Mouse (Mus musculus): Measurements from ENCODE around the gene Unc5b. TPM values are rescaled to one million over a fixed set of nuclear protein-coding genes. Genes with fewer than 3 reads are reported as not detected.

Unc5b gene
- polyA plus RNA-seq, 1 experiment from 2014 or later: 2.4 TPM

- no peak for ATAC-seq (ENCODE audit: low FRiP score, low TSS enrichment)
- Histone ChIP-seq H3K36me3 (ENCODE audit: control insufficient read depth, insufficient read depth, low read length) (no peaks in the 10 kb centered on the region), H3K4me3 (replicated peaks; ENCODE audit: low read depth, low read length) (no peak overlapping the region), H3K27ac (replicated peaks; ENCODE audit: low read depth, low read length) (peak overlapping the region; percentile 3; the same call in 1 of the 2 replicates), H3K9ac (replicated peaks; ENCODE audit: low read length) (no peak overlapping the region), H3K4me2 (ENCODE audit: low read length) (no peak overlapping the region), H3K9me3 (ENCODE audit: control insufficient read depth, low read length) (no peaks in the 10 kb centered on the region), H3K4me1 (ENCODE audit: control insufficient read depth, insufficient read depth, low read length) (peaks cover 11% of the 10 kb centered on the region), H3K27me3 (ENCODE audit: control insufficient read depth, insufficient read depth, low read length) (no peaks in the 10 kb centered on the region)
- DNase-seq: peak; percentile 49
- 43% methylated on average over 22 of the region's 22 CpGs for WGBS
Measured at GRCm38 (mm10) chr10:60807531-60808185, 23.7 kb downstream of the Unc5b start.

- no peak overlapping the region for H3K27ac ChIP-seq (replicated peaks; ENCODE audit: low read depth, low read length)
- DNase-seq: no peak
- 79% methylated on average over 8 of the region's 8 CpGs for whole genome bisulfite sequencing
- no peak for ATAC-seq (ENCODE audit: low FRiP score, low TSS enrichment)
- H3K4me2 ChIP-seq (ENCODE audit: low read length): no peak overlapping the region
- no peaks in the 10 kb centered on the region for H3K9me3 ChIP-seq (ENCODE audit: control insufficient read depth, low read length)
- no peak overlapping the region for H3K9ac ChIP-seq (replicated peaks; ENCODE audit: low read length)
- H3K4me1 ChIP-seq (ENCODE audit: control insufficient read depth, insufficient read depth, low read length): peaks cover 15% of the 10 kb centered on the region
- H3K36me3 ChIP-seq (ENCODE audit: control insufficient read depth, insufficient read depth, low read length): no peaks in the 10 kb centered on the region
- H3K4me3 ChIP-seq (replicated peaks; ENCODE audit: low read depth, low read length): no peak overlapping the region
- no peaks in the 10 kb centered on the region for H3K27me3 ChIP-seq (ENCODE audit: control insufficient read depth, insufficient read depth, low read length)
Measured at GRCm38 (mm10) chr10:60806207-60806538, 25.2 kb downstream of the Unc5b start.

GRCm38 (mm10) chr10:60805436-60806206 lies 25.8 kb downstream of the Unc5b start:
- H3K4me2 ChIP-seq (ENCODE audit: low read length): no peak overlapping the region
- 85% methylated on average over 21 of the region's 21 CpGs for WGBS
- peaks cover 20% of the 10 kb centered on the region for H3K4me1 ChIP-seq (ENCODE audit: control insufficient read depth, insufficient read depth, low read length)
- H3K9ac ChIP-seq (replicated peaks; ENCODE audit: low read length): no peak overlapping the region
- H3K4me3 ChIP-seq (replicated peaks; ENCODE audit: low read depth, low read length): no peak overlapping the region
- no peak overlapping the region for H3K27ac ChIP-seq (replicated peaks; ENCODE audit: low read depth, low read length)
- DNase-seq (no peak), ATAC-seq (ENCODE audit: low FRiP score, low TSS enrichment) (no peak)
- H3K36me3 ChIP-seq (ENCODE audit: control insufficient read depth, insufficient read depth, low read length): no peaks in the 10 kb centered on the region
- H3K9me3 ChIP-seq (ENCODE audit: control insufficient read depth, low read length): no peaks in the 10 kb centered on the region
- no peaks in the 10 kb centered on the region for H3K27me3 ChIP-seq (ENCODE audit: control insufficient read depth, insufficient read depth, low read length)

GRCm38 (mm10) chr10:60804865-60805264 lies 26.5 kb downstream of the Unc5b start:
- Histone ChIP-seq H3K4me3 (replicated peaks; ENCODE audit: low read depth, low read length) (no peak overlapping the region), H3K27ac (replicated peaks; ENCODE audit: low read depth, low read length) (no peak overlapping the region), H3K27me3 (ENCODE audit: control insufficient read depth, insufficient read depth, low read length) (no peaks in the 10 kb centered on the region), H3K4me2 (ENCODE audit: low read length) (no peak overlapping the region), H3K9me3 (ENCODE audit: control insufficient read depth, low read length) (no peaks in the 10 kb centered on the region), H3K4me1 (ENCODE audit: control insufficient read depth, insufficient read depth, low read length) (peaks cover 26% of the 10 kb centered on the region), H3K9ac (replicated peaks; ENCODE audit: low read length) (no peak overlapping the region), H3K36me3 (ENCODE audit: control insufficient read depth, insufficient read depth, low read length) (no peaks in the 10 kb centered on the region)
- no peak for ATAC-seq (ENCODE audit: low FRiP score, low TSS enrichment)
- no peak for DNase-seq
- 18% methylated on average over 4 of the region's 4 CpGs for WGBS

- no peak overlapping the region for H3K4me2 ChIP-seq (ENCODE audit: low read length)
- H3K4me3 ChIP-seq (replicated peaks; ENCODE audit: low read depth, low read length): no peak overlapping the region
- DNase-seq (no peak), ATAC-seq (ENCODE audit: low FRiP score, low TSS enrichment) (no peak)
- no peak overlapping the region for H3K9ac ChIP-seq (replicated peaks; ENCODE audit: low read length)
- H3K9me3 ChIP-seq (ENCODE audit: control insufficient read depth, low read length): no peaks in the 10 kb centered on the region
- peaks cover 26% of the 10 kb centered on the region for H3K4me1 ChIP-seq (ENCODE audit: control insufficient read depth, insufficient read depth, low read length)
- no peaks in the 10 kb centered on the region for H3K27me3 ChIP-seq (ENCODE audit: control insufficient read depth, insufficient read depth, low read length)
- no peaks in the 10 kb centered on the region for H3K36me3 ChIP-seq (ENCODE audit: control insufficient read depth, insufficient read depth, low read length)
- 88% methylated on average over 10 of the region's 10 CpGs for WGBS
- no peak overlapping the region for H3K27ac ChIP-seq (replicated peaks; ENCODE audit: low read depth, low read length)
Measured at GRCm38 (mm10) chr10:60803971-60804370, 27.4 kb downstream of the Unc5b start.

GRCm38 (mm10) chr10:60801898-60802412 lies 29.4 kb downstream of the Unc5b start:
- Histone ChIP-seq H3K27me3 (ENCODE audit: control insufficient read depth, insufficient read depth, low read length) (no peaks in the 10 kb centered on the region), H3K9me3 (ENCODE audit: control insufficient read depth, low read length) (no peaks in the 10 kb centered on the region), H3K36me3 (ENCODE audit: control insufficient read depth, insufficient read depth, low read length) (no peaks in the 10 kb centered on the region), H3K27ac (replicated peaks; ENCODE audit: low read depth, low read length) (no peak overlapping the region), H3K4me3 (replicated peaks; ENCODE audit: low read depth, low read length) (no peak overlapping the region), H3K9ac (replicated peaks; ENCODE audit: low read length) (no peak overlapping the region), H3K4me1 (ENCODE audit: control insufficient read depth, insufficient read depth, low read length) (peaks cover 15% of the 10 kb centered on the region; the same call in 1 of the 2 replicates), H3K4me2 (ENCODE audit: low read length) (no peak overlapping the region)
- DNase-seq (no peak), ATAC-seq (ENCODE audit: low FRiP score, low TSS enrichment) (no peak)
- WGBS: 71% methylated on average over 12 of the region's 12 CpGs

- Histone ChIP-seq H3K36me3 (ENCODE audit: control insufficient read depth, insufficient read depth, low read length) (no peaks in the 10 kb centered on the region), H3K9ac (replicated peaks; ENCODE audit: low read length) (no peak overlapping the region), H3K4me3 (replicated peaks; ENCODE audit: low read depth, low read length) (no peak overlapping the region), H3K9me3 (ENCODE audit: control insufficient read depth, low read length) (no peaks in the 10 kb centered on the region), H3K27ac (replicated peaks; ENCODE audit: low read depth, low read length) (no peak overlapping the region), H3K4me1 (ENCODE audit: control insufficient read depth, insufficient read depth, low read length) (peaks cover 15% of the 10 kb centered on the region; the same call in 1 of the 2 replicates), H3K4me2 (ENCODE audit: low read length) (no peak overlapping the region), H3K27me3 (ENCODE audit: control insufficient read depth, insufficient read depth, low read length) (no peaks in the 10 kb centered on the region)
- WGBS: 37% methylated on average over 11 of the region's 11 CpGs
- DNase-seq: no peak
- no peak for ATAC-seq (ENCODE audit: low FRiP score, low TSS enrichment)
Measured at GRCm38 (mm10) chr10:60801168-60801897, 30.0 kb downstream of the Unc5b start.

GRCm38 (mm10) chr10:60800295-60801167 lies 30.9 kb downstream of the Unc5b start:
- Histone ChIP-seq H3K27me3 (ENCODE audit: control insufficient read depth, insufficient read depth, low read length) (no peaks in the 10 kb centered on the region), H3K4me2 (ENCODE audit: low read length) (no peak overlapping the region), H3K4me3 (replicated peaks; ENCODE audit: low read depth, low read length) (no peak overlapping the region), H3K36me3 (ENCODE audit: control insufficient read depth, insufficient read depth, low read length) (no peaks in the 10 kb centered on the region), H3K9me3 (ENCODE audit: control insufficient read depth, low read length) (no peaks in the 10 kb centered on the region), H3K4me1 (ENCODE audit: control insufficient read depth, insufficient read depth, low read length) (peaks cover 15% of the 10 kb centered on the region; the same call in 1 of the 2 replicates), H3K9ac (replicated peaks; ENCODE audit: low read length) (no peak overlapping the region), H3K27ac (replicated peaks; ENCODE audit: low read depth, low read length) (no peak overlapping the region)
- DNase-seq (no peak), ATAC-seq (ENCODE audit: low FRiP score, low TSS enrichment) (no peak)
- WGBS: 15% methylated on average over 19 of the region's 19 CpGs

All from midbrain, embryonic 14.5 days (tissue).